22 mouse cellular contexts compared by ENCODE assay signal in genomic region chr5:133080751-133081150, GRCm38 (mm10).
DNase-seq lines count a peak whose midpoint lies in the region; ATAC-seq and TF ChIP-seq lines count a peak whose summit lies in the region.
"Had no signal": no experiment of that assay in that cellular context is flagged by ENCODE, and none has a peak within 500 bp of the region (broad histone marks: within the 10 kb centered on the region; RNA-seq: fewer than 3 reads in every experiment).

No protein-coding gene starts in this region.

- H3K36me3 ChIP-seq in forebrain, postnatal 0 days (ENCODE audit: insufficient read depth) = no peaks in the 10 kb centered on the region
- no peaks in the 10 kb centered on the region for H3K36me3 ChIP-seq in forebrain, embryonic 11.5 days (ENCODE audit: control insufficient read depth, insufficient read depth, low read length)
- H3K36me3 ChIP-seq: embryonic facial prominence, embryonic 13.5 days; forebrain, embryonic 15.5 days; heart, embryonic 10.5 days; hindbrain, embryonic 12.5 days had no signal

- H3K4me1 ChIP-seq in forebrain, postnatal 0 days (ENCODE audit: insufficient read depth) = no peaks in the 10 kb centered on the region
- no peaks in the 10 kb centered on the region for H3K4me1 ChIP-seq in forebrain, embryonic 11.5 days (replicated peaks; ENCODE audit: control insufficient read depth, insufficient read depth, low read length)
- H3K4me1 ChIP-seq: embryonic facial prominence, embryonic 13.5 days; forebrain, embryonic 15.5 days; heart, embryonic 10.5 days had no signal

- no peaks in the 10 kb centered on the region for H3K27me3 ChIP-seq in forebrain, postnatal 0 days (ENCODE audit: insufficient read depth, low read length)
- H3K27me3 ChIP-seq in forebrain, embryonic 11.5 days (ENCODE audit: control insufficient read depth, insufficient read depth, low read length) = no peaks in the 10 kb centered on the region
- H3K27me3 ChIP-seq: CH12.LX; embryonic facial prominence, embryonic 13.5 days; forebrain, embryonic 15.5 days; hindbrain, embryonic 12.5 days; Patski had no signal

- WGBS in forebrain, postnatal 0 days = 49% methylated on average over 2 of the region's 2 CpGs
- WGBS in forebrain, embryonic 11.5 days = 82% methylated on average over 2 of the region's 2 CpGs

- no peak for TF ChIP-seq CTCF in forebrain, postnatal 0 days (IDR thresholded peaks at IDR 0.05; ENCODE audit: low read depth)

- no peak overlapping the region for H3K4me2 ChIP-seq in forebrain, postnatal 0 days (ENCODE audit: low read depth)
- no peak overlapping the region for H3K4me2 ChIP-seq in forebrain, embryonic 11.5 days (ENCODE audit: low read depth, low read length, severe bottlenecking)
- H3K4me2 ChIP-seq: embryonic facial prominence, embryonic 13.5 days; forebrain, embryonic 15.5 days; hindbrain, embryonic 12.5 days had no signal

- no peak overlapping the region for H3K27ac ChIP-seq in forebrain, postnatal 0 days (ENCODE audit: low read depth, low read length)
- H3K27ac ChIP-seq in forebrain, embryonic 11.5 days (ENCODE audit: low read depth, low read length) = no peak overlapping the region
- H3K27ac ChIP-seq: embryonic facial prominence, embryonic 13.5 days; forebrain, embryonic 15.5 days; heart, embryonic 10.5 days; hindbrain, embryonic 12.5 days had no signal

- H3K9ac ChIP-seq in forebrain, postnatal 0 days = no peak overlapping the region
- H3K9ac ChIP-seq in forebrain, embryonic 11.5 days (ENCODE audit: low read length) = no peak overlapping the region
- H3K9ac ChIP-seq: embryonic facial prominence, embryonic 13.5 days; forebrain, embryonic 15.5 days; hindbrain, embryonic 12.5 days had no signal

- ATAC-seq in forebrain, postnatal 0 days = peak; percentile 69; the same call in 1 of the 2 replicates
- ATAC-seq in forebrain, embryonic 11.5 days (replicated peaks; ENCODE audit: low FRiP score) = no peak
- ATAC-seq: activated CD4-positive, CD25-positive, alpha-beta regulatory T cell, adult 4 months; forebrain, embryonic 15.5 days; intestine, embryonic 16.5 days; Patski had no signal

- no peak overlapping the region for H3K4me3 ChIP-seq in forebrain, postnatal 0 days (ENCODE audit: low read depth, low read length)
- H3K4me3 ChIP-seq in forebrain, embryonic 11.5 days (ENCODE audit: low read depth, low read length) = no peak overlapping the region
- H3K4me3 ChIP-seq: embryonic facial prominence, embryonic 13.5 days; forebrain, embryonic 15.5 days; heart, embryonic 10.5 days; hindbrain, embryonic 12.5 days had no signal

- no peaks in the 10 kb centered on the region for H3K9me3 ChIP-seq in forebrain, postnatal 0 days (ENCODE audit: low read length)
- no peaks in the 10 kb centered on the region for H3K9me3 ChIP-seq in forebrain, embryonic 11.5 days (ENCODE audit: control insufficient read depth, low read length)
- H3K9me3 ChIP-seq: embryonic facial prominence, embryonic 13.5 days; forebrain, embryonic 15.5 days; heart, embryonic 10.5 days; hindbrain, embryonic 12.5 days had no signal

- peak; percentile 50 for DNase-seq in forebrain, postnatal 0 days
- DNase-seq in forebrain, embryonic 11.5 days (ENCODE audit: low spot score) = no peak
- DNase-seq in layer of hippocampus, adult 9-11 months = peak; percentile 12
- DNase-seq in layer of hippocampus, adult 11-12 months (ENCODE audit: low spot score) = no peak
- DNase-seq in brain, adult 2 months (ENCODE audit: low read depth, low spot score) = peak; percentile 74
- DNase-seq in brain, embryonic 18.5 days (ENCODE audit: low read depth, low spot score) = peak; percentile 26
- DNase-seq in gastrocnemius, postnatal 25 days = no peak
- DNase-seq: adrenal gland, postnatal 14 days; cerebellum, adult 11 months; cerebellum, adult 8-10 months; cerebellum, postnatal 14 days; heart, adult 18-20 months; heart, postnatal 10 days; heart, postnatal 4 days had no signal

Comparison
In these comparisons a context has a peak if more than half of its experiments do, and no peak if none do; other contexts are left out.
1. DNase-seq: peak in forebrain, postnatal 0 days (single experiment), layer of hippocampus, adult 9-11 months (single experiment), brain, adult 2 months (single experiment) and brain, embryonic 18.5 days (single experiment); none in forebrain, embryonic 11.5 days (single experiment), layer of hippocampus, adult 11-12 months (single experiment) and gastrocnemius, postnatal 25 days (single experiment).